Mouse (Mus musculus) MEL (cell line): ENCODE measurements at regions not wholly inside any gene's neighbourhood (a gene's known extent, or its start where the extent isn't known, plus 50 kb on each side); places are given as distances from the start of the nearest gene placed in this dataset.

Source experiments
- DNase-seq: peaks from one replicate; pipeline ENCODE4 v3.0.0; 2011; ENCODE audit warnings: low read depth, low spot score
- H3K27ac ChIP-seq: 2 replicates; pipeline ENCODE4 v1.5.1; 2012; ENCODE audit warnings: low read depth, mild to moderate bottlenecking, control low read depth, low read length, moderate library complexity; ENCODE audit not compliant: control insufficient read depth
- H3K27me3 ChIP-seq, 2 experiments: fragments of 150-350 bp in 1 of 2; sonication (generic) in 1 of 2; 2 replicates each; pipeline ENCODE4 v1.6.1; 2012; ENCODE audit warnings: low read length in 2 of 2, mild to moderate bottlenecking in 2 of 2, improper control_type of control experiment in 1 of 2, moderate library complexity in 1 of 2; ENCODE audit not compliant: insufficient read depth in 2 of 2, control insufficient read depth in 1 of 2
- H3K36me3 ChIP-seq, 2 experiments: 2 replicates each; pipeline ENCODE4 v1.6.1; 2012 to 2014; ENCODE audit warnings: low read length in 2 of 2, improper control_type of control experiment in 1 of 2, inconsistent platforms in 1 of 2, mild to moderate bottlenecking in 1 of 2; ENCODE audit not compliant: insufficient read depth in 2 of 2, control insufficient read depth in 1 of 2
- H3K4me1 ChIP-seq, 2 experiments: fragments of 150-350 bp in 1 of 2; sonication (generic) in 1 of 2; 2 replicates each; pipeline ENCODE4 v1.6.1; 2012; ENCODE audit warnings: low read length in 2 of 2, improper control_type of control experiment in 1 of 2, mild to moderate bottlenecking in 1 of 2; ENCODE audit not compliant: insufficient read depth in 2 of 2, control insufficient read depth in 1 of 2
- H3K4me3 ChIP-seq, 2 experiments: fragments of 150-350 bp in 1 of 2; sonication (generic) in 1 of 2; 2 replicates each; pipeline ENCODE4 v1.5.1; 2012; ENCODE audit warnings: low read depth in 2 of 2, low read length in 2 of 2, mild to moderate bottlenecking in 2 of 2, moderate library complexity in 2 of 2, control low read depth in 1 of 2, improper control_type of control experiment in 1 of 2; ENCODE audit not compliant: control insufficient read depth in 1 of 2, insufficient read depth in 1 of 2
- H3K79me2 ChIP-seq: 2 replicates; pipeline ENCODE4 v1.6.1; 2012; ENCODE audit warnings: mild to moderate bottlenecking, low read length, moderate library complexity; ENCODE audit not compliant: control insufficient read depth, poor library complexity, insufficient read depth
- H3K9ac ChIP-seq: 2 replicates; pipeline ENCODE4 v1.6.1; 2012; ENCODE audit warnings: low read depth, mild to moderate bottlenecking, control low read depth, low read length, moderate library complexity; ENCODE audit not compliant: control insufficient read depth, poor library complexity, severe bottlenecking
- H3K9me3 ChIP-seq: fragments of 150-350 bp; sonication (generic); replicated peaks from 2 replicates; pipeline ENCODE4 v1.6.1; 2012; ENCODE audit warnings: mild to moderate bottlenecking, low read length, improper control_type of control experiment, moderate library complexity; ENCODE audit not compliant: insufficient read depth
- CHD2 ChIP-seq: IDR thresholded peaks from 2 replicates; pipeline ENCODE4 v1.6.1; 2011; ENCODE audit warnings: low read length, improper control_type of control experiment
- EP300 ChIP-seq, 2 experiments: IDR thresholded peaks; 2 replicates each; pipeline ENCODE4 v1.6.1; 2011; ENCODE audit warnings: improper control_type of control experiment in 2 of 2, low read length in 2 of 2, low read depth in 1 of 2, mild to moderate bottlenecking in 1 of 2
- HCFC1 ChIP-seq: IDR thresholded peaks from 2 replicates; pipeline ENCODE4 v1.6.1; 2012; ENCODE audit warnings: low read depth, mild to moderate bottlenecking, inconsistent platforms, low read length, improper control_type of control experiment, moderate library complexity
- JUND ChIP-seq: IDR thresholded peaks from 2 replicates; pipeline ENCODE4 v1.6.1; 2011; ENCODE audit warnings: low read depth, mild to moderate bottlenecking, improper control_type of control experiment, low read length
- KAT2A ChIP-seq: conservative IDR thresholded peaks from 2 replicates; pipeline ENCODE4 v1.6.1; 2012; ENCODE audit warnings: low read depth, low read length, improper control_type of control experiment, inconsistent platforms
- MAX ChIP-seq: IDR thresholded peaks from 2 replicates; pipeline ENCODE4 v1.6.1; 2011; ENCODE audit warnings: low read length, improper control_type of control experiment
- MAZ ChIP-seq: IDR thresholded peaks from 2 replicates; pipeline ENCODE4 v1.6.1; 2012; ENCODE audit warnings: low read depth, mild to moderate bottlenecking, inconsistent platforms, low read length, improper control_type of control experiment
- MEF2A ChIP-seq: IDR thresholded peaks from 2 replicates; pipeline ENCODE4 v1.6.1; 2014; ENCODE audit warnings: low read depth, mild to moderate bottlenecking, inconsistent platforms, low read length, improper control_type of control experiment; ENCODE audit not compliant: poor library complexity, insufficient replicate concordance, severe bottlenecking; ENCODE audit errors: extremely low read depth
- MYC ChIP-seq: IDR thresholded peaks from 2 replicates; pipeline ENCODE4 v1.6.1; 2011; ENCODE audit warnings: low read depth, mild to moderate bottlenecking, low read length, improper control_type of control experiment, moderate library complexity
- POLR2A ChIP-seq, 2 experiments: IDR thresholded peaks; 2 replicates each; pipeline ENCODE4 v1.6.1; 2011 to 2012; ENCODE audit warnings: low read length in 2 of 2, mild to moderate bottlenecking in 2 of 2, control low read depth in 1 of 2, improper control_type of control experiment in 1 of 2, low read depth in 1 of 2, moderate library complexity in 1 of 2; ENCODE audit not compliant: control insufficient read depth in 1 of 2, insufficient read depth in 1 of 2, poor library complexity in 1 of 2
- POLR2AphosphoS2 ChIP-seq: IDR thresholded peaks from 2 replicates; pipeline ENCODE4 v1.6.1; 2011; ENCODE audit warnings: low read length, improper control_type of control experiment
- POLR2AphosphoS5 ChIP-seq: IDR thresholded peaks from 2 replicates; pipeline ENCODE4 v1.6.1; 2012; ENCODE audit warnings: low read depth, borderline replicate concordance, mild to moderate bottlenecking, inconsistent platforms, low read length, moderate library complexity, mixed read lengths
- RCOR1 ChIP-seq: IDR thresholded peaks from 2 replicates; pipeline ENCODE4 v1.6.1; 2012; ENCODE audit warnings: low read depth, mild to moderate bottlenecking, inconsistent platforms, low read length, improper control_type of control experiment
- TAL1 ChIP-seq: IDR thresholded peaks from 2 replicates; pipeline ENCODE4 v1.6.1; 2012; ENCODE audit warnings: mild to moderate bottlenecking, inconsistent platforms, low read length, moderate library complexity, mixed read lengths
- TBP ChIP-seq: IDR thresholded peaks from 2 replicates; pipeline ENCODE4 v1.8.0; 2011; ENCODE audit warnings: low read depth, low read length, improper control_type of control experiment
- TCF12 ChIP-seq: IDR thresholded peaks from 2 replicates; pipeline ENCODE4 v1.6.1; 2014; ENCODE audit warnings: low read depth, mild to moderate bottlenecking, inconsistent platforms, low read length, improper control_type of control experiment, moderate library complexity
- USF1 ChIP-seq: IDR thresholded peaks from 2 replicates; pipeline ENCODE4 v1.6.1; 2014; ENCODE audit warnings: low read depth, mild to moderate bottlenecking, inconsistent platforms, low read length, improper control_type of control experiment, moderate library complexity

DNA sequence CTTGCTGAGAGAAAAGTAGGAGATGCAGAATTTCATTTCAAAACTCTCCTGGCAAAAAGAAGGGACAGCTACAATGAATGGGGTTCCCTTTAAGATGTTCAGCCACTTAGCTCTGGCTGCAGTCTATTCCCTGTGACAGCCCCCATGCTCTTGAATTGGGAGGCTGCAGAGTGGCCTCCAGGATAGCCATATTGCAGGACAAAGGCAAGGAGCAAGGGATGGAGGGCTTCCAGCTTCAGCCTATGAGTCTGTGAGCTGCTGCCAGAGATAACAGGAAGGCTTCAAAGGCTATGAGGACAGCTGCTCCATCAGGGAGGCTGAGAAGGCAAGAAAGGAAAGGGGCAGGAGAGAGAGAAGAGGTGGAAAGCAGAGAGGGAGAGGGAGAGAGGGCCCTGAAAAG lies 256.5 kb upstream of the Negr1 start:
- no peak for DNase-seq
- Histone ChIP-seq H3K4me1 (no peaks in the 10 kb centered on the region), H3K36me3 (no peaks in the 10 kb centered on the region), H3K4me3 (no peak overlapping the region), H3K79me2 (no peaks in the 10 kb centered on the region), H3K9ac (no peak overlapping the region), H3K27me3 (no peaks in the 10 kb centered on the region), H3K27ac (no peak overlapping the region)
- TF ChIP-seq MAX, result no peak
- TF ChIP-seq, all 39 proteins: peak for 0
- no peaks in the 10 kb centered on the region for H3K9me3 ChIP-seq

DNA sequence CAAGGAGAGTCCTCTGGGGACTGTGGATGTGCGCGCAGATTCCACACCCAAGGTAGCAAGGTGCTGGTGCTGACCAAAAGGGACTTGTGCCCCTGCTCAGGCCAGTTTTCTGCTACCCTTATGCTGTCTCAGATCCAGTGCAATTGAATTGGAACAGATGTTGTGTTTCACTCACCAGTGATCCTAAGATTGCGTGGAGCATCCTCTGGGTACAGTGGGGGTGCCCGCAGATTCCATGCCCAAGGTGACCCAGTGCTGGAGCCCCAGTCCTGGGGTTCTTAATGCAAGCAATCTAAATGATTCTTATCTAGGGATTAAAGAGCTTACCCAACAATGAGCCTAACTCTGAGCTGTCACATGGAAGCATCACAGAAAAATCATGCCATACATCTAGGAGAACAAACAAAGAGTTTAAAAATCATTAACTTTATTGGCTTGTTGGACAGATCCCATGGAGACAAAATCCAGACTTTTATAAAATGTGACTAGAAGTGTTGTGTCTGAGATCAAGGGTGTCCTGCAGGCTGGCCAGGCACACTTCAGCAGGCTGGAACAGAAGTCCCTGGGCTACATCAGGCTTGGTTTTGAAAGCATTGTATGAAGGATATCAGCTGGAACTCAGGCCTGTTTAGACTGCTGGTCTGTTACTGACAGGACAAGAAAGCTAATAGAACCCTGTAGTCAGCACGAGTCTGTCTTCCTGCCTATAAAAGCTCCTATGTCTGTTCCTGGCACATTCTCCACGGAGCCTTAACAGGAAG lies 226.4 kb upstream of the Negr1 start:
- Histone ChIP-seq H3K9me3 (no peaks in the 10 kb centered on the region), H3K27ac (no peak overlapping the region), H3K27me3 (no peaks in the 10 kb centered on the region), H3K36me3 (no peaks in the 10 kb centered on the region), H3K9ac (no peak overlapping the region), H3K4me3 (no peak overlapping the region), H3K4me1 (no peaks in the 10 kb centered on the region), H3K79me2 (no peaks in the 10 kb centered on the region)
- no peak for TF ChIP-seq MEF2A
- TF ChIP-seq TAL1, result no peak
- TF ChIP-seq USF1, result no peak
- TF ChIP-seq HCFC1, result no peak
- TF ChIP-seq KAT2A, result no peak
- no peak for TF ChIP-seq TBP
- TF ChIP-seq MYC, result no peak
- no peak for TF ChIP-seq POLR2AphosphoS2
- TF ChIP-seq MAZ, result no peak
- no peak for TF ChIP-seq EP300 (IDR thresholded peaks at IDR 0.05; ENCODE audit: low read depth in 1 of 2, low read length in 2 of 2)
- TF ChIP-seq POLR2A (IDR thresholded peaks at IDR 0.05; ENCODE audit: control insufficient read depth in 1 of 2, insufficient read depth in 1 of 2, low read depth in 1 of 2, low read length in 2 of 2, poor library complexity in 1 of 2), result no peak
- no peak for TF ChIP-seq RCOR1
- TF ChIP-seq CHD2, result no peak
- TF ChIP-seq JUND, result no peak
- no peak for TF ChIP-seq TCF12
- TF ChIP-seq POLR2AphosphoS5, result no peak
- DNase-seq, result no peak
